Mouse (Mus musculus): ENCODE measurements around the gene Aprt.

Aprt gene

DNA sequence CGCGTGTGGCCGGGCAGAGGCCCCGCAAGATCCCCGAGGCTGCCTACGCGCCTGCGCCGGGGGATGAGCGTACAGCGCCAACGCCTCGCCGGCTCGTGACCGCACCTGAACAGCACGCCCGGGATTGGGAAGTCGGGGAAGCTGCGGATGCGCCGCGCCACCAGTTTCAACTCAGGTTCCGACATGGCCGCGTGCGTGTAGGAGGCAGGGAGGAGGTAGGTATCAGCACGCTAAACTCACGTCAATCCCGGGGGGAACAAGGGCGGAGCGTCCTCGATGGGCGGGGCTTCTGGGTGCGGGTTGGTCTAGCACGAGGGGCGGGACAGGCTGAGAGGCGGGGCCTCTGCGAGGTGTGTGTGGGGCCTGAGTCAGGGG lies at the start of gene Aprt:
Gene Aprt (minus strand): TSS at position 262 of the 375 bp plus-strand sequence.
- in situ Hi-C loops (cut with MseI, MboI) = no loop called here

DNA sequence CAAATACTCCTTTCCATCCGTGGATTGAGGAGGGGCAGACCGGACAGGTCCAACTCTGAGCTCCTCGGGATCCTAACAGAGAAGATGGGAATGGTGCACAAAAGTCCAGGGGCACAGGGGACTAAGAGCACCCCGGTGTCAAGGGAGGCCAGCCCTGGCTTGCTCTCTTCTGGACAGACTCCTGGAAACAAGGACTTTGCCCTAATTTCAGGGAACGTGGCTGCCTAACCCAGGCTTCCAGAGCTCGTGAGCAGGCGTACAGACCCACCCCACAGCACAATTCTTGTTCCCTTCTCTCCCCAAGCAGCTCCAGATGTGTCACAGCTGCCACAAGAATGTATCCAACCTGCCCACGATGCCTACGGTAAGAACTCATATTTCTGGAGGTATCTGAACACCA lies 49.1 kb upstream of the Aprt start:
- in situ Hi-C loops (cut with MseI, MboI) = no loop called here

DNA sequence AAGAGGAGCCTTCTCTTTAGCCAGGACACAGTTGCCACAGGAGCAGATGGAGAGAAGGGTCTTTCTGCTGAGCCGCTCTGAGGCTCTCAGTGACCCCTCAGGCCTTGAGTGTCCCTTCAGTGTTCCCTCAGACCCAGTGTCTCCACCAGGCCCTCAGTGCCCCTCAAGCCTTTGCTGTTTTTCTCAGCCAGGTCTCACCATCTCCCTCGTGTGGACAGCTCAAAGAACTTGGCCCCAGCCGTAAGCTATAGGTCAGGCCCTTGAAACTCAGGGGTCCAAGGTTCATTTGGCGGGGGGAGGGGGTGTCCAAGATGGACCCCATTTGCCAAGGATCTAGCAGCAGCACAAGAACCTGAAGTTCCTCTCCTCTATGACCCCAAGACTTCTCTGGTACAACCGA lies 47.9 kb upstream of the Aprt start:
- in situ Hi-C loops (cut with MseI, MboI) = no loop called here

DNA sequence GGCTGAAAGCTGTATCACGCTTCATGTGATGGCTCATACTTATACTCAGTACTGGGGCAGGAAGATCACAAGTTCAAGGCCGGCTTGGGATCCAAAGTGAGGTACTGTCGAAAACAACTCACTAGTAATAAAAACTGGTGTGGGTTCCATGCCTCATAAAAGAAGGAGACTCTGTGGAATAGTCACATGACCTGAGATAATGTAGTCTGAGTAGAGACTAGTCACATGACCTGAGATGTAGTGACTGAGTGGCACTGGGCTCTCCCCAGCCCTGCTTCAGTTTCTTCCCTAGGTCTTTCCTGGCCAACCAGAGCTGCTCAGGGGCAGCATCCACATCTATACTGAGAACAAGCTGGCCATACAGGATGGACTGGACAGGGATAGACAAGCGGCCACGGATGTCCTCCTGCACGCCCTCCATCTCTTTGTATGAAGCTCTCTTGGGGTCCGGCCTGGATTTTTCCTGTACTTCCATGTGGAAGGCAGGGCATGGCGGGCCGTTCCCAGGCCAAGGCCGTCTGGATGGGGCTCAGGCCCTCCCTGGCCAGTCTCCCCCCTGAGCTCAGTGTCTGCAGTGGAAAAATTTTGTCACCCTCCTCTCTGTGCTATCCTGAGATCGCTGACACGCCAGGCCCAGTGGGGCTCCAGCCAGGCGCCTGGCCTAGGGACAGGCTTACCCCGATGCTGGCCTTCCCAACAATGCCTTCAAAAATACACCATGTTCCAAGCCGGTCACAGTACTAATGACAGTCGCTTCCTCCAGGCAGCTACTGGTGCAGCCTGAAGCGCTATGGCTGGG lies 47.3 kb upstream of the Aprt start:
- in situ Hi-C loops (cut with MseI, MboI) = no loop called here

DNA sequence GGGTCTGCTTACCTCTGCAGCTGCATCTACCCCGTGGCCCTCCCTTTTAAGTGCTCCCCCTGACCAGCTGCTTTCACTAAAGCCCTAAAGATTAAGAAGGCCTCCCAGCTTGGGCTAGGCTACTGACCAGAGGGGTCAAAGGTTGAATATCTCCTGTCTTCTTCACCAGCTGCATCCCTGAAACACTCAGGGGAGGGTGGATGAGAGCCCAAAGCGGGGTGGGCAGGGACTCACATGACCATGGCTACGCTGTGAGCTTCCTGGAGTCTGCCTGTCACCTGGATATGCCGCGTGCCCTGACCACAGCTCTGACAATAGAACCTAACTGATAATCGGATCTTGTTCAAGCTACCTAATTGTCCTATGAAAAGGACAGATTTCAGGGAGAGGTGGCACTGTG lies 46.0 kb upstream of the Aprt start, which contains the start of gene Pabpn1l:
Gene Pabpn1l (minus strand): TSS at position 13 of the 400 bp plus-strand sequence.
- in situ Hi-C loops (cut with MseI, MboI) = no loop called here

DNA sequence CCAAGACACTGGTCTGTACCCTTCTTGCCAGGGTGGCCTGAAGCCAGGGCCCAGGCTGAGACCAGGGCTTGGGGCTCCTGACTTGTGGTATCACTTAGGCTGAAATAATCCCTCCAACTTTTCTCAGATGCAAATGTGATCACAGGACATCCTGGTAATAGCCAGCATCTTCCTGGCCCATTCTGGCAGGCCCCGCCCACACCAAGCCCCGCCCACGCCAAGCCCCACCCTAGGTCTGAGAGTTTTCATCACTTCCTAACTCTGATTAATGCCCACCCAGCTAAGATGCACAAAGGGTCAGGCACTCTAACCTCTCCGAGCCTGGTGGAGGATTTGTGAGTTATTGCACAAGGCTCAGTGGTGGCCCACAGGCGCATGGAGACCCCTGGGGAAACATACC lies 43.7 kb upstream of the Aprt start:
- in situ Hi-C loops (cut with MseI, MboI) = no loop called here

DNA sequence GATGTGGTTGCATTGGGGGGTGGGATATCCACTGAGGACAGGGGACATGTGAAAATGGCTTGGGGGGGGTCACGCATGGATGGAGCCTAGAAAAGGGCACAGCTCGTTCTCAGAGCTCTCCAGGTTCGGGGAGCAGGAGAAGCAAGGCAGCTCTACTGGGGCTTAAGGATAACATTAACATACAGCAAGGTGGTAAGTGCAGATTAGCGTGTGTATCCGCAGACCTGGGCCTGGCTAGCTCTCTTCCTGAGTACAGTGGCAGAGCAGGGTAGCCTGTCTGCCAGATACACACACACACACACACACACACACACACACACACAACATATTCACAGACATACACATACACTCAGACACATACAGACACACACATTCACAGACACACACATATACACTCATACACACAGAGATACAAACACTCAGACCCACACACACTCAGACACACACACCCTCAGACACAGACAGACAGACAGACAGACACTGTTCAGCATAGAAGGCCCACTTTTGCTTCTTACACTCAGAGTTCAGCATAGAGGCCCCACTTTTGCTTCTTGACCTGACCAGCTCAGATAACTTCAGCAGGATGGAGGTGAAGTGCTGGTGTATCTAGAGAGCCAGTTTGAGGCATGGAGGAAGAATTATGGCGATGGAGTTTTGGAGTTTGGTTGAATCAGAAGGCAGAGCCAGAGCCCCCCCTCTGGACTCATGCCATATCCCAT lies 42.1 kb upstream of the Aprt start:
- in situ Hi-C loops (cut with MseI, MboI) = loop anchor here (5.0 kb wide), 2 partner anchors 208 to 213 kb away; no protein-coding TSS in a partner anchor

DNA sequence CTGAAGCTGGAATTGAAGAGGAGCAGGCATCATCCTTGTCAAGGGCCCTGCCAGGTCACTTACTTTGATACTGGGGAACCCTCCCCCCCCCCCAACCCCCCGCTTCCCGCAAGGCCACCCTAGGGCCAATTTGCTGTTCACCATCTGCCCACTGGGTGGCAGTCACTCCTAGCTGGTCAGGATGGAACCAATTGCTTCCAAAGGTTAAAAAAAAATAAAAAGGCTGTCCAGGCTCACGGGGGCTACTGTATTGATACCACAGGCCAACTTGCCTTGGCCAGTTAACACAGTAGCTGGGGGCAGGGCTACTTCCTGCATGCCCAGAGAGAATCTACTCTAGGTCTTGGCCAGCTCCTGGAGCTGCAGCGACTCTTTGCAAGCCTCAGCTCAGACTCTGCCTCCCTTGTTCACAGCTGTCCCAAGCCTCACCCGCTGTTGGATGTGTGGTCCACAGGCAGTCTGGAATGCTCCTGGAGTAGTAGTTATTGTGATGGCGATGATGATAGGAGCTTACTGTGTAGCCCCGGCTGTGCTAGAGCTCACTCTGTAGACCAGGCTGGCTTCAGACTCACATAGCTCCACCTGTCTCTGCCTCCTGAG lies 41.3 kb upstream of the Aprt start:
- in situ Hi-C loops (cut with MseI, MboI) = loop anchor here (5.0 kb wide), 2 partner anchors 209 to 214 kb away; no protein-coding TSS in a partner anchor

DNA sequence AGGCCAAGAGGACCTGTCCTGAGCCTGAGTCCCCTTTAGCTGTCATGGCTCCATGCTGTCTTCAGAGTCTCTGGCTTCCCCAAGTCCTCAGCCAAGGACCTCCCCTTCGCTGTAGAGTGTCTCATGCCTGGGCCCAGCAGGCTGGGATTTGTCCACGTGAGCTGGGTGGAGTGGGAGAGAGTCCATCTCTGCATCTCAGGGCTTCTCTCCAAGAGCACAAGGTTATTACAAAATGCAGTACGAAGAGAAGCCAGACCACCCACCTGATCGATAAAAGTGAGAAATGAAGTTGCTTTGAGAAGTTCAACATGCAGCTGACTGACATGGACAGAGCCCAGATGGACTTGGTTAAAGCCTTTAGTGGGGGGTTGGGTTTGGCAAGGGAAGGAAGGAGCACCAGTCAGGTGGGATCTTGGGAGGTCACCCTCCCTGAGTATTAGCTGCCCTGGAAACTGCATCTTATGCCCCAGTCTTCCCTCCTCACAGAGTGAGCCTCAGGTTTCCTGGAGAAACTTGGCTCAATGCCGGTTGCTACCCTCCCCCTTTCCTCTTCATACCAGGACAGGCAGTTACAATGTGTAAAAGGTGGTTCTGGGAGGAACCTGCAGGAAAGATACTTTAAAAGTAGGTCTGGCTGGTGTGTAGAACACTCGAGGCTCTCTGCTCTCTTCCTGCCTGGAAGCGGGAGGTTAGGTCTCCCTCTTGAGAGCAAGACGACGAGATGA lies 39.6 kb upstream of the Aprt start:
- in situ Hi-C loops (cut with MseI, MboI) = loop anchor here (5.0 kb wide), 2 partner anchors 211 to 216 kb away; no protein-coding TSS in a partner anchor

DNA sequence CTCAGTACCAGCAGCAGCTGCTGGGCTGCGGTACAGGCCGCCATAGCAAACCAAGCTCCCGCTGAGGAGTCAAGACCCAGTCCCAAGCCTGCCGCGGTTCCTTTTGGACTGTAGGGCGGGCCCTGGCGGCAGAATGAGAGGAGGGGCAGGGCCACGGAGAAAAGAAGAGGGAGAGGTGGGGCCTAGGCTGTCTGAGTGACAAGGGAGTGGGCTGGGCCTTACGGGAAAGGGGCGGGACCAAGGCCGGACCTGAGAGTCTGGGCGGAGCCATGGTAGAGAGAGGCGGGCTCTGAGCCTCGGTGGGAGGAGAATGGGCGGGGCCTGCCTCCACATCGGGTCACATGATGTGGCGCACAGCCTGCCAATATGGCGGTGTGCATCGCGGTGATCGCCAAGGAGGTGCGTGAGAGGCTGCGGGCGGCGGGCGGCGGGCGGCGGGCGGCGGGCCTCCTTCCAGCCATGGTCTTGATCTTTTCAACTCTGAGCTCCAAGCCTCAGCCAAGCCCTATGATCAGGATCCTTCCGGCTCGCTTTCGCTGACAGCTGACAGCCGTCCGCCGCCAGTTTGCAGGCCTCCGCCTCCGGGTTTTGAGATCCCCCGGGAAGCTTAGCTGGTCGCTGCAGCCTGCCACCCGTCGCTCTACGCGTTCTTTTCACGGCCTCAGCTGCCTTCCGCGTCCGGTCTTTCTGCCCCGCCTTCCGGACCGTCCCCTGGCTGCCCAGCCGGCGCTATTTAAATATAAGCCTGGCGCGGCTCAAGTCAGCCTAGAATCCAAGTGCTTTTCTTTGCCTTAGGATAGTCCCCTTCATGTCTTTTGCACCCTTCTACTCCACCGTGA lies 34.8 kb upstream of the Aprt start, which contains the start of the genes Galns and Trappc2l:
Gene Galns (minus strand): TSS at position 169 of the 839 bp plus-strand sequence.
Gene Trappc2l (plus strand): TSS at position 346 of the 839 bp plus-strand sequence.
- in situ Hi-C loops (cut with MseI, MboI) = no loop called here

DNA sequence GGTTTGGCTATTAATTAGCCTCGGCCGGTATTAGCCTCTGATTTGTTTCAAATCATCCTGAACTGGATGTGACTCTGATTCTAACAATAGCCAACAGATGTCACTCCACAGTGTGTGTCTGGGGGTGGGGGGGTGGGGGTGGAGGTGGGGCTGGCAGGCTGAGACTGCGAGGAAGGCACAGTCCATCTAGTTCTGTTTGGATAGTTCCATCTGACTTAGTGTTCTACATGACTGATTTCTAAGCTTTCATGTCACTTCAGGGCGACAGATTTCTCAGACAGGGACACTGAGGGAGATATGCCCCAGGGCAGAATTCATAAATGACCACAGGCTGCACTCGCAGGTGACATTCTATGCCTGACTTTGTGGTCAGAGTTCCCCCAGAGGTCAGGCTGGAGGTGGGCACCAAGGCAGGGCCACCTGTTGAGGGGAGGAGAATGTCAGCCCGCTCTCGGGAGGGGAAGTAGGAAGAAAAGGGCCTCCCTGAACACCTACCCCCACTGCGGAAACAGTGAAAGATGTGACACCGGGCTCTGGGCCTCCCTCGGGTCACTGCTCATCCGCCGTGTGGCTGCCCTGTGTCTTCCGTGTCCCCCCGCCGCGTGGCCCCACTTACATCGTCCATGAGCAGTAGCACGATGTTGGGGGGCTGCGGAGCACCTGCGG lies 34.0 kb upstream of the Aprt start:
- in situ Hi-C loops (cut with MseI, MboI) = no loop called here

DNA sequence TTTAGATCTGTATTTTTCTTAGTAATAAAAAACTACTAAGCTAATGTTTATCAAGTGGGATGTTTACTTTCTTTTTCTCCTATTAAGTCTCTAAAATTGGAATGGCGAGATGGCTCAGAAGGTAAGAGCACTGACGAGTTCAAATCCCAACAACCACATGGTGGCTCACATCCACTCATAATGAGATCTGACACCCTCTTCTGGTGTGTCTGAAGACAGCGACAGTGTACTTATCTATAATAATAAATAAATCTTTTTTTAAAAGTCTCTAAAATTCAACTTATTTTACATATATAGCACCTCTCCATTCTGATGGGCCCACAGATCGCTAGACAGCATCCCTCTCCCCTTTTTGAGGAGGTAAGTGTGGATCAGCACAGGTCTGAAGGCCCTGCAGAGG lies 33.5 kb upstream of the Aprt start:
- in situ Hi-C loops (cut with MseI, MboI) = no loop called here

DNA sequence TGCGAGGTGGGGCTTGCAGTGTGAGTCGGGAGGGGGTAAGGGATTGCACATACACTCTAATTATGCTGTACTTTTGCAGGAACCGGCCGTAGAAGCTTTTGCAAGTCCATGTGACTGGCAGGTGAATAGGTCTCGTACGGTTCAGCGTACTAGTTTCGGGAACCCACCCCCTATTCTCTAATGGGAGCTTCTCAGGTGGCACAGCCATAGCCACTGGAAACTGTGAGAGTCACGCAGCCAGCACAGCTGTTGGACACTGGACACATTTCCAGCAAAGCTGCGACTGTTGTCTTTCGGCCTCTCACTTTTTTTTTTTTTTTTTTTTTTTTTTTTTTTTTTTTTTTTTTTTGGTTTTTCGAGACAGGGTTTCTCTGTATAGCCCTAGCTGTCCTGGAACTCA lies 30.1 kb upstream of the Aprt start:
- in situ Hi-C loops (cut with MseI, MboI) = no loop called here

DNA sequence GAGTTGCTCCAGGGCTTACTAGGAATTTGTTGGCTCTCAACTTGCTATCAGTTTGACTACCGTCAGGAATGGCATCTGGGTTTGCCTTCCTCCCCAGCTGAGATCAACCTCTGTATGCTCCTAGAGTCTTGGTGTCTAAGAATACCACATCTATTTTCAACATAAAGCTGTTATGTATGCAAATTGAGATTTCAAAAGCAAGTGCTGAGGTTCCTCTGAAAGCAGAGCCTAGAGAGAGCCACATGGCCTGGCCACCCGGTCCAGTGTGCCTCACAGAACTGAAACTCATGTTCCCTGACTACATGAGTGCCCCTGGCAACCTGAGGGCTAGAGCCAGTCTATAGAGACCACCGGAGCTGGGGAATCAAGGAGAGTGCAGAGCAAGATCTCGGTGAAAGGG lies 28.7 kb upstream of the Aprt start:
- in situ Hi-C loops (cut with MseI, MboI) = no loop called here

DNA sequence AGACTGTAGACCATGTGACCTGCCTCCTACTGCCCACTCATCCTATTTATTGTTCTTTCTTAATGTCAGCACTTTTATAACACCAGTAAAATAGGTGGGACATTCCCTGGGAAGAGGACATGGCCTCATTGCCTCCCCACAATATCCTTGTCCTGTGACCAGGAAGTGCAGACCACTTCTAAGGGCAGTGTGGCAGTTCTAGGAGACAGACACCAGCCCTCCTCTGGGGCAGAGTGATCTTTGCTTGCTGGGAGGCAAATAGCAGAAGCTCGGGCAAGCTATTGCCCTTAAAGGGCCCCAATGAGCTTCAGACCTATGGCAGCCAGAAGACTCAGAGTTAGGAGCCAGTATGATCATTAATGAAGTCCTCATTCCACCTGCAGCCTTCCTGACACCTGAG lies 27.9 kb upstream of the Aprt start:
- in situ Hi-C loops (cut with MseI, MboI) = no loop called here

DNA sequence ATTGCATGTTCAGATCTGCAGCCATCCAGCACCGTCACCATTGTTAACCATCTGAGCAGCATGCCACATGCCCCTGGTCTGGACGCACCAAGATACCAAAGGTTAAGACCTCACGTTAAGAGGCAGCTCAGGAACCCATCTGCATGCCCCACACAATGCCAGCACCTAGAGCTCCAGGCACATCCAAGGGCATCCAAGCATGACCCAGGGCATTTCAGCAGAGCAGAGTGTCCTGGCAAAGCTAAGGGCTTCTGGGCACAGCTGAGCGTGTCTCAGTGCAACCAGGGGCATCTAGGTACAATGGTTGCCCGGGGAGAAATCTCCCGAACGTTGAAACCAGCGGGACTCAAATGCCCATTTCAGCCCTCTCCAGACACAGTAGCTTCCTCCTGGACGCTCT lies 24.0 kb upstream of the Aprt start:
- in situ Hi-C loops (cut with MseI, MboI) = no loop called here

DNA sequence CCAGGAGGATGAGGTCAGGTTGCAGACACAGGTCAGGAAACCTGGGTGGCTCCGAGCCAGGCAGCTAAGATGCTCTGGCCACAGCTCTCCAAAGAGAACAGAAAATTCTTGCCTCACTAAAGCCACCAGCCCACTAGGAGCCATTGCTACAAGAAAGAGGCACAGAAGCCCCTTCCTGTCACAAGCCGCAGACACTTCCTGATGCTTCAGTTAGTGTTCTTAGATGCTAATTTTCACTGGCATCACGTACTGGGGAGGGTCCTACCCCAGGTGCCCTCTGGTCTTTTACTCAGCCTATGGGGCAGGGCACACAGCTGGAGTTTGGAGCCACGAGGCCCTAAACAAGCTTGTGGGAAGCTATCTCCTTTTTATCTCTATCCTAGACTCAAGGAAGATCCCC lies 19.3 kb upstream of the Aprt start:
- in situ Hi-C loops (cut with MseI, MboI) = no loop called here

DNA sequence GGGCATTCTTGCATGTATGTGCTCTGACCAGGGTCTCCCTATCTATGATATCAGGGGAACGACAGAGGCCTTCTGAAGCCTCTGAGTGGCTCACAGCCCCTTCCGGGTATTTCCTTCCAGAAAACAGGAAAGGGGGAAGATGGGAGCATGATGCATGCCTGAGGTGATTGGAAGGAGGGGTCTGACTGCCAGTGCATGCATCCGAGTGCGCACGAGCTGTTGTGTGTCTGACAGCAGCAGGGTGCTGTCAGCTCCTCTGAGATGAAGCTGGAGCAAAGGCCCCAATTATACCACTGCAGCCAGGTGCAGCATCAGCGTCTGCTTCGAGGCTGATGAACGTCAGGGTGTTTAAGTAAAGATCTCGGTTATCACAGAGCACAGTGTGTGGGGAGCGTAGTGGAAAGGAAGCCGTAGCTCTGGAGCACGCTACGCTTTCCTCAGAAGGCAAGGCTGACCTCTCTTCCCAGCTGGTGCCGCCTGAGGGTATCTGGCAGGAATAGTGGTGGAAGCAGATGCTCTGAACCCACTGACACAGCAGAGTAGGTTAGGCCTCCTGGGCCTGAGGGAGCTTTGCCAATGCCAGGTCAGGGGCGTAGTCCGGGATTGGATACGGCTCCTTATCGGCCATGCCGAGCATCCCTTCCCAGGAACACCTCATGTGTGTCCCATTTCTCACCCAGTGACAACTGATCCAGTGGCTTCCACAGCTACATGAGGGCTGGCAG lies 17.2 kb upstream of the Aprt start:
- in situ Hi-C loops (cut with MseI, MboI) = no loop called here

DNA sequence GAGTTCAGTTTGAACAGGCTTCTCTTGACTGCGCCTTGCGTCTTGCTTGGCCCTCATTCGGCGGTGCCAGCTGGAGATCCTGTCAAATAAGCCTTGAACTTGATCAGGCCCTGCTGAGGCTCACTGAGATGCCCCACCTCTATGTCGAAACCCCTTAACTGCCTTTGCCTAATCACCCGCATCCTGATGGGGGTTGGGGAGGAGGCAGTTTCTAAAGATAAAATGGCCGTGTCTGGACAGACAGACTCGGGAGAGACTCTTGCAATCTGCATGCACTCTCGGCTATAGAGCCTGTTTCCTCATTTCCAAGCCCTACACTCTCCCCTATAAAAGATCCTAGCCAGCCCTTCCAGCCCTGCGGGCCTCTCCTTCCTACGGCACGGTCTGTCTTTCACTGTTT lies 16.5 kb upstream of the Aprt start:
- in situ Hi-C loops (cut with MseI, MboI) = no loop called here

DNA sequence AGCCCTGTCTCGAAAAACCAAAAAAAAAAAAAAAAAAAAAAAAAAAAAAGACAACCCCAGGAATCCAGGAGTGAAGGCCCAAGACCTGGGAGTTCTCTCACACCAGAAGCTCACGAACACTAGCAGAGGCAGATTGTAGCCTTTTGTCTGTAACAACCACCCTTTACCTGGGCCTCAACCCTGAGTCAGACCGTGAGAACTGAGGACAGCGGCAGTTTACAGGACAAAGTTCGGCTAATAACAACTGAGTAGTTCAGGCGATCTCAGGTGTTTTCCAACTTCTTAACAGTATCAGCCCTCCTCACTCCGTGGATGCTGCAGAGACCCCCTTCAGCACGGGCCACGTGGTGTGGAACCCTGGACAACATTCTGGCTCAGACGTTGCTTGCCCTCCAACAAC lies 10.0 kb upstream of the Aprt start:
- in situ Hi-C loops (cut with MseI, MboI) = no loop called here

All from mouse trophoblast stem cell (cell line).